ENCODE assay signal across 17 mouse cellular contexts in genomic region chr9:43313805-43314204, GRCm38 (mm10). TPM values are rescaled to one million over a fixed set of nuclear protein-coding genes. Genes with fewer than 3 reads are reported as not detected.
"Had no signal": no experiment of that assay in that cellular context is flagged by ENCODE, and none has a peak within 500 bp of the region (broad histone marks: within the 10 kb centered on the region; RNA-seq: fewer than 3 reads in every experiment).

No protein-coding gene starts in this region.

- DNase-seq: kidney, adult 2 months; kidney, postnatal 14 days; lung, adult 2 months; right cerebral cortex, adult 18-20 months; right cerebral cortex, postnatal 25 days; thymus, postnatal 36 days had no signal

- H3K4me2 ChIP-seq: kidney, embryonic 15.5 days; limb, embryonic 12.5 days; liver, embryonic 11.5 days; liver, embryonic 15.5 days; midbrain, embryonic 13.5 days; neural tube, embryonic 15.5 days had no signal

- H3K4me1 ChIP-seq: limb, embryonic 12.5 days; liver, embryonic 15.5 days; neural tube, embryonic 15.5 days had no signal

- H3K36me3 ChIP-seq: kidney, embryonic 15.5 days; limb, embryonic 12.5 days; liver, embryonic 15.5 days; midbrain, embryonic 13.5 days; neural tube, embryonic 15.5 days had no signal

- H3K4me3 ChIP-seq: kidney, embryonic 15.5 days; left cerebral cortex, adult 2 months; limb, embryonic 12.5 days; liver, embryonic 15.5 days; midbrain, embryonic 13.5 days; myocyte; neural tube, embryonic 15.5 days had no signal

- ATAC-seq: intestine, embryonic 16.5 days; lung, postnatal 0 days; midbrain, embryonic 13.5 days had no signal

- H3K9ac ChIP-seq: kidney, embryonic 15.5 days; limb, embryonic 12.5 days; liver, embryonic 15.5 days; midbrain, embryonic 13.5 days; neural tube, embryonic 15.5 days had no signal

- H3K27me3 ChIP-seq: liver, embryonic 15.5 days; midbrain, embryonic 13.5 days; neural tube, embryonic 15.5 days had no signal

- H3K27ac ChIP-seq: kidney, embryonic 15.5 days; left cerebral cortex, adult 2 months; limb, embryonic 12.5 days; liver, embryonic 15.5 days; midbrain, embryonic 13.5 days; neural tube, embryonic 15.5 days had no signal

- H3K9me3 ChIP-seq: kidney, embryonic 15.5 days; limb, embryonic 12.5 days; liver, embryonic 15.5 days; midbrain, embryonic 13.5 days; neural tube, embryonic 15.5 days had no signal

RNA-seq across cellular contexts. Expression of gene Trim29, which starts 3.2 kb away (rescaled TPM):
- total RNA-seq: left cerebral cortex, adult 2 months; megakaryocyte progenitor cell, adult 5-6 weeks had no signal
- polyA plus RNA-seq: liver, embryonic 11.5 days had no signal
